Mouse (Mus musculus): ENCODE data around the gene Braf. TPM values are rescaled to one million over a fixed set of nuclear protein-coding genes. Genes with fewer than 3 reads are reported as not detected.

The Braf gene
- polyA plus RNA-seq, 1 experiment from 2014 or later = 14.2 TPM

- H3K4me1 ChIP-seq = no peaks in the 10 kb centered on the region
- 65% methylated on average over 3 of the region's 3 CpGs for WGBS
- no peak overlapping the region for H3K9ac ChIP-seq
- no peak overlapping the region for H3K27ac ChIP-seq
- no peak overlapping the region for H3K4me2 ChIP-seq
- no peak overlapping the region for H3K4me3 ChIP-seq (replicated peaks)
- H3K9me3 ChIP-seq = no peaks in the 10 kb centered on the region
- no peaks in the 10 kb centered on the region for H3K27me3 ChIP-seq (replicated peaks)
- H3K36me3 ChIP-seq = 0 out of 2 replicates have a peak, but pooled peaks cover 4% of the 10 kb centered on the region
- no peak for ATAC-seq (ENCODE audit: insufficient read depth, low FRiP score, low read depth)
Observed at GRCm38 (mm10) chr6:39606862-39607261, 118.4 kb downstream of the Braf start.

GRCm38 (mm10) chr6:39606056-39606455 lies 119.2 kb downstream of the Braf start:
- no peaks in the 10 kb centered on the region for H3K9me3 ChIP-seq
- H3K27ac ChIP-seq = no peak overlapping the region
- H3K4me1 ChIP-seq = no peaks in the 10 kb centered on the region
- no peak overlapping the region for H3K4me2 ChIP-seq
- no peak for ATAC-seq (ENCODE audit: insufficient read depth, low FRiP score, low read depth)
- no peaks in the 10 kb centered on the region for H3K27me3 ChIP-seq (replicated peaks)
- H3K9ac ChIP-seq = no peak overlapping the region
- WGBS = 61% methylated on average over 6 of the region's 6 CpGs
- no peak overlapping the region for H3K4me3 ChIP-seq (replicated peaks)
- H3K36me3 ChIP-seq = peaks cover 4% of the 10 kb centered on the region; the same call in 1 of the 2 replicates

GRCm38 (mm10) chr6:39604565-39604964 lies 120.7 kb downstream of the Braf start:
- H3K36me3 ChIP-seq = peaks cover 13% of the 10 kb centered on the region
- no peaks in the 10 kb centered on the region for H3K4me1 ChIP-seq
- no peak overlapping the region for H3K9ac ChIP-seq
- ATAC-seq (ENCODE audit: insufficient read depth, low FRiP score, low read depth) = no peak
- H3K27ac ChIP-seq = no peak overlapping the region
- H3K4me3 ChIP-seq (replicated peaks) = no peak overlapping the region
- 76% methylated on average over 5 of the region's 5 CpGs for WGBS
- H3K27me3 ChIP-seq (replicated peaks) = no peaks in the 10 kb centered on the region
- H3K4me2 ChIP-seq = no peak overlapping the region
- H3K9me3 ChIP-seq = no peaks in the 10 kb centered on the region

- Histone ChIP-seq H3K9me3 (no peaks in the 10 kb centered on the region), H3K4me1 (no peaks in the 10 kb centered on the region), H3K27me3 (replicated peaks) (no peaks in the 10 kb centered on the region), H3K4me2 (no peak overlapping the region), H3K9ac (no peak overlapping the region), H3K27ac (no peak overlapping the region), H3K36me3 (peaks cover 26% of the 10 kb centered on the region), H3K4me3 (replicated peaks) (no peak overlapping the region)
- 85% methylated on average over 3 of the region's 3 CpGs for WGBS
- no peak for ATAC-seq (ENCODE audit: insufficient read depth, low FRiP score, low read depth)
Observed at GRCm38 (mm10) chr6:39601828-39602227, 123.4 kb downstream of the Braf start.

- H3K4me1 ChIP-seq = no peaks in the 10 kb centered on the region
- 92% methylated on average over 3 of the region's 3 CpGs for WGBS
- no peak overlapping the region for H3K4me3 ChIP-seq (replicated peaks)
- no peak overlapping the region for H3K4me2 ChIP-seq
- no peaks in the 10 kb centered on the region for H3K27me3 ChIP-seq (replicated peaks)
- H3K9ac ChIP-seq = no peak overlapping the region
- H3K27ac ChIP-seq = no peak overlapping the region
- ATAC-seq (ENCODE audit: insufficient read depth, low FRiP score, low read depth) = no peak
- no peaks in the 10 kb centered on the region for H3K9me3 ChIP-seq
- H3K36me3 ChIP-seq = peaks cover 26% of the 10 kb centered on the region
Observed at GRCm38 (mm10) chr6:39600851-39601250, 124.4 kb downstream of the Braf start.

- Histone ChIP-seq H3K4me3 (replicated peaks) (peak within 1 kb of the TSS; percentile 84), H3K9ac (peak within 1 kb of the TSS; percentile 73), H3K27ac (peak within 1 kb of the TSS; percentile 90), H3K4me1 (peaks cover 6% of the 10 kb centered on the region), H3K36me3 (peaks cover 3% of the 10 kb centered on the region), H3K4me2 (peak within 1 kb of the TSS; percentile 70), H3K9me3 (no peaks in the 10 kb centered on the region), H3K27me3 (replicated peaks) (no peaks in the 10 kb centered on the region)
- ATAC-seq (ENCODE audit: insufficient read depth, low FRiP score, low read depth) = peak; percentile 97
- under 1% methylated on average over 56 of the region's 56 CpGs for WGBS
Observed at GRCm38 (mm10) chr6:39592401-39593214, 132.7 kb downstream of the Braf start, which contains the start of gene Ndufb2. Gene Ndufb2 (plus strand): TSS chr6:39592574.

- Histone ChIP-seq H3K4me1 (peaks cover 6% of the 10 kb centered on the region), H3K9me3 (no peaks in the 10 kb centered on the region), H3K4me3 (replicated peaks) (no peak overlapping the region), H3K36me3 (peaks cover 8% of the 10 kb centered on the region), H3K9ac (no peak overlapping the region), H3K4me2 (peak overlapping the region; percentile 70), H3K27me3 (replicated peaks) (no peaks in the 10 kb centered on the region), H3K27ac (no peak overlapping the region)
- ATAC-seq (ENCODE audit: insufficient read depth, low FRiP score, low read depth) = no peak
- 92% methylated on average over 4 of the region's 4 CpGs for WGBS
Observed at GRCm38 (mm10) chr6:39591481-39591880, 133.8 kb downstream of the Braf start.

GRCm38 (mm10) chr6:39585517-39585916 lies 139.7 kb downstream of the Braf start, which contains the start of gene Gm42420:
Gene Gm42420 (plus strand): TSS chr6:39585753.
- Histone ChIP-seq H3K27ac (no peak within 1 kb of the TSS), H3K36me3 (peaks cover 24% of the 10 kb centered on the region), H3K27me3 (replicated peaks) (no peaks in the 10 kb centered on the region), H3K4me3 (replicated peaks) (no peak within 1 kb of the TSS), H3K9ac (no peak within 1 kb of the TSS), H3K4me2 (no peak within 1 kb of the TSS), H3K9me3 (no peaks in the 10 kb centered on the region), H3K4me1 (no peaks in the 10 kb centered on the region)
- no peak for ATAC-seq (ENCODE audit: insufficient read depth, low FRiP score, low read depth)
- WGBS = 90% methylated on average over 6 of the region's 6 CpGs

GRCm38 (mm10) chr6:39581087-39581784 lies 144.0 kb downstream of the Braf start:
- H3K9me3 ChIP-seq = no peaks in the 10 kb centered on the region
- no peaks in the 10 kb centered on the region for H3K27me3 ChIP-seq (replicated peaks)
- no peak overlapping the region for H3K27ac ChIP-seq
- WGBS = 77% methylated on average over 7 of the region's 7 CpGs
- peaks cover 27% of the 10 kb centered on the region for H3K36me3 ChIP-seq
- ATAC-seq (ENCODE audit: insufficient read depth, low FRiP score, low read depth) = peak; percentile 73; the same call in 1 of the 2 replicates
- no peak overlapping the region for H3K9ac ChIP-seq
- H3K4me2 ChIP-seq = no peak overlapping the region
- no peaks in the 10 kb centered on the region for H3K4me1 ChIP-seq
- no peak overlapping the region for H3K4me3 ChIP-seq (replicated peaks)

- H3K9ac ChIP-seq = no peak overlapping the region
- no peaks in the 10 kb centered on the region for H3K4me1 ChIP-seq
- WGBS = 87% methylated on average over 2 of the region's 2 CpGs
- H3K4me2 ChIP-seq = no peak overlapping the region
- H3K9me3 ChIP-seq = no peaks in the 10 kb centered on the region
- no peak overlapping the region for H3K27ac ChIP-seq
- no peak for ATAC-seq (ENCODE audit: insufficient read depth, low FRiP score, low read depth)
- no peaks in the 10 kb centered on the region for H3K27me3 ChIP-seq (replicated peaks)
- H3K36me3 ChIP-seq = peaks cover 27% of the 10 kb centered on the region
- no peak overlapping the region for H3K4me3 ChIP-seq (replicated peaks)
Observed at GRCm38 (mm10) chr6:39580558-39580957, 144.7 kb downstream of the Braf start.

- Histone ChIP-seq H3K4me2 (no peak overlapping the region), H3K4me3 (replicated peaks) (no peak overlapping the region), H3K27ac (no peak overlapping the region), H3K27me3 (replicated peaks) (no peaks in the 10 kb centered on the region), H3K4me1 (peaks cover 5% of the 10 kb centered on the region), H3K9ac (no peak overlapping the region), H3K36me3 (peaks cover 27% of the 10 kb centered on the region), H3K9me3 (no peaks in the 10 kb centered on the region)
- ATAC-seq (ENCODE audit: insufficient read depth, low FRiP score, low read depth) = no peak
- 84% methylated on average over 7 of the region's 7 CpGs for WGBS
Observed at GRCm38 (mm10) chr6:39579552-39579951, 145.7 kb downstream of the Braf start.

GRCm38 (mm10) chr6:39574951-39575350 lies 150.3 kb downstream of the Braf start:
- WGBS = 65% methylated on average over 7 of the region's 7 CpGs
- Histone ChIP-seq H3K9me3 (no peaks in the 10 kb centered on the region), H3K4me3 (replicated peaks) (peak overlapping the region; percentile 85), H3K27ac (no peak overlapping the region), H3K36me3 (peaks cover 11% of the 10 kb centered on the region; the same call in 1 of the 2 replicates), H3K9ac (no peak overlapping the region; the same call in 1 of the 2 replicates), H3K4me2 (peak overlapping the region; percentile 77), H3K4me1 (peaks cover 9% of the 10 kb centered on the region), H3K27me3 (replicated peaks) (no peaks in the 10 kb centered on the region)
- ATAC-seq (ENCODE audit: insufficient read depth, low FRiP score, low read depth) = no peak

All from stomach, embryonic 15.5 days (tissue).